Mouse (Mus musculus): ENCODE measurements at regions not wholly inside any gene's neighbourhood (a gene's known extent, or its start where the extent isn't known, plus 50 kb on each side); places are given as distances from the start of the nearest gene placed in this dataset.

GRCm38 (mm10) chr9:61059225-61059624 lies 264.9 kb downstream of the Uaca start:
- Histone ChIP-seq H3K9me3 (replicated peaks; ENCODE audit: control insufficient read depth, low read length) (peaks cover 6% of the 10 kb centered on the region), H3K9ac (ENCODE audit: low read depth, low read length) (no peak overlapping the region), H3K4me1 (ENCODE audit: control insufficient read depth, insufficient read depth, low read length) (peaks cover 8% of the 10 kb centered on the region; the same call in 1 of the 2 replicates), H3K27ac (ENCODE audit: low read depth, low read length) (no peak overlapping the region), H3K36me3 (ENCODE audit: control insufficient read depth, insufficient read depth, low read length) (no peaks in the 10 kb centered on the region), H3K27me3 (ENCODE audit: control insufficient read depth, insufficient read depth, low read length) (peaks cover 14% of the 10 kb centered on the region), H3K4me2 (no peak overlapping the region), H3K4me3 (ENCODE audit: low read depth, low read length) (no peak overlapping the region)
- no peak for ATAC-seq (replicated peaks; ENCODE audit: insufficient number of reproducible peaks, low FRiP score, low TSS enrichment)

GRCm38 (mm10) chr9:61060958-61061357 lies 266.6 kb downstream of the Uaca start:
- H3K27me3 ChIP-seq (ENCODE audit: control insufficient read depth, insufficient read depth, low read length): peaks cover 11% of the 10 kb centered on the region
- ATAC-seq (replicated peaks; ENCODE audit: insufficient number of reproducible peaks, low FRiP score, low TSS enrichment): no peak
- no peak overlapping the region for H3K9ac ChIP-seq (ENCODE audit: low read depth, low read length)
- no peak overlapping the region for H3K27ac ChIP-seq (ENCODE audit: low read depth, low read length)
- WGBS (ENCODE audit: insufficient replicate concordance): 64% methylated on average over 8 of the region's 8 CpGs
- H3K4me3 ChIP-seq (ENCODE audit: low read depth, low read length): no peak overlapping the region
- no peak overlapping the region for H3K4me2 ChIP-seq
- peaks cover 12% of the 10 kb centered on the region; the same call in 1 of the 2 replicates for H3K4me1 ChIP-seq (ENCODE audit: control insufficient read depth, insufficient read depth, low read length)
- H3K36me3 ChIP-seq (ENCODE audit: control insufficient read depth, insufficient read depth, low read length): no peaks in the 10 kb centered on the region
- peaks cover 6% of the 10 kb centered on the region for H3K9me3 ChIP-seq (replicated peaks; ENCODE audit: control insufficient read depth, low read length)

- no peaks in the 10 kb centered on the region for H3K36me3 ChIP-seq (ENCODE audit: control insufficient read depth, insufficient read depth, low read length)
- H3K9me3 ChIP-seq (replicated peaks; ENCODE audit: control insufficient read depth, low read length): peaks cover 3% of the 10 kb centered on the region
- H3K27ac ChIP-seq (ENCODE audit: low read depth, low read length): peak overlapping the region; percentile 10; the same call in 1 of the 2 replicates
- H3K4me3 ChIP-seq (ENCODE audit: low read depth, low read length): no peak overlapping the region
- H3K27me3 ChIP-seq (ENCODE audit: control insufficient read depth, insufficient read depth, low read length): no peaks in the 10 kb centered on the region; the same call in 1 of the 2 replicates
- peak; percentile 65; the same call in 1 of the 2 replicates for ATAC-seq (replicated peaks; ENCODE audit: insufficient number of reproducible peaks, low FRiP score, low TSS enrichment)
- no peak overlapping the region for H3K4me2 ChIP-seq
- 26% methylated on average over 8 of the region's 8 CpGs for WGBS (ENCODE audit: insufficient replicate concordance)
- H3K9ac ChIP-seq (ENCODE audit: low read depth, low read length): no peak overlapping the region
- peaks cover 8% of the 10 kb centered on the region; the same call in 1 of the 2 replicates for H3K4me1 ChIP-seq (ENCODE audit: control insufficient read depth, insufficient read depth, low read length)
Observed at GRCm38 (mm10) chr9:61064714-61065305, 270.5 kb downstream of the Uaca start.

GRCm38 (mm10) chr9:61069553-61070314 lies 275.4 kb downstream of the Uaca start:
- no peaks in the 10 kb centered on the region for H3K36me3 ChIP-seq (ENCODE audit: control insufficient read depth, insufficient read depth, low read length)
- no peak overlapping the region for H3K4me2 ChIP-seq
- peaks cover 8% of the 10 kb centered on the region; the same call in 1 of the 2 replicates for H3K4me1 ChIP-seq (ENCODE audit: control insufficient read depth, insufficient read depth, low read length)
- WGBS (ENCODE audit: insufficient replicate concordance): 42% methylated on average over 13 of the region's 13 CpGs
- ATAC-seq (replicated peaks; ENCODE audit: insufficient number of reproducible peaks, low FRiP score, low TSS enrichment): no peak
- H3K9me3 ChIP-seq (replicated peaks; ENCODE audit: control insufficient read depth, low read length): no peaks in the 10 kb centered on the region
- peaks cover 5% of the 10 kb centered on the region; the same call in 1 of the 2 replicates for H3K27me3 ChIP-seq (ENCODE audit: control insufficient read depth, insufficient read depth, low read length)
- no peak overlapping the region for H3K9ac ChIP-seq (ENCODE audit: low read depth, low read length)
- no peak overlapping the region for H3K4me3 ChIP-seq (ENCODE audit: low read depth, low read length)
- H3K27ac ChIP-seq (ENCODE audit: low read depth, low read length): no peak overlapping the region

- Histone ChIP-seq H3K4me2 (no peak overlapping the region), H3K4me1 (ENCODE audit: control insufficient read depth, insufficient read depth, low read length) (0 out of 2 replicates have a peak, but pooled peaks cover 5% of the 10 kb centered on the region), H3K36me3 (ENCODE audit: control insufficient read depth, insufficient read depth, low read length) (no peaks in the 10 kb centered on the region), H3K9me3 (replicated peaks; ENCODE audit: control insufficient read depth, low read length) (no peaks in the 10 kb centered on the region), H3K27ac (ENCODE audit: low read depth, low read length) (no peak overlapping the region), H3K27me3 (ENCODE audit: control insufficient read depth, insufficient read depth, low read length) (peaks cover 5% of the 10 kb centered on the region; the same call in 1 of the 2 replicates), H3K9ac (ENCODE audit: low read depth, low read length) (no peak overlapping the region), H3K4me3 (ENCODE audit: low read depth, low read length) (no peak overlapping the region)
- WGBS (ENCODE audit: insufficient replicate concordance): 62% methylated on average over 8 of the region's 8 CpGs
- ATAC-seq (replicated peaks; ENCODE audit: insufficient number of reproducible peaks, low FRiP score, low TSS enrichment): no peak
Observed at GRCm38 (mm10) chr9:61070315-61070707, 276.0 kb downstream of the Uaca start.

GRCm38 (mm10) chr9:61070861-61071260 lies 276.5 kb downstream of the Uaca start:
- Histone ChIP-seq H3K27me3 (ENCODE audit: control insufficient read depth, insufficient read depth, low read length) (peaks cover 5% of the 10 kb centered on the region; the same call in 1 of the 2 replicates), H3K36me3 (ENCODE audit: control insufficient read depth, insufficient read depth, low read length) (no peaks in the 10 kb centered on the region), H3K4me1 (ENCODE audit: control insufficient read depth, insufficient read depth, low read length) (0 out of 2 replicates have a peak, but pooled peaks cover 5% of the 10 kb centered on the region), H3K9ac (ENCODE audit: low read depth, low read length) (no peak overlapping the region), H3K27ac (ENCODE audit: low read depth, low read length) (no peak overlapping the region), H3K9me3 (replicated peaks; ENCODE audit: control insufficient read depth, low read length) (no peaks in the 10 kb centered on the region), H3K4me2 (no peak overlapping the region), H3K4me3 (ENCODE audit: low read depth, low read length) (no peak overlapping the region)
- ATAC-seq (replicated peaks; ENCODE audit: insufficient number of reproducible peaks, low FRiP score, low TSS enrichment): no peak
- WGBS (ENCODE audit: insufficient replicate concordance): 51% methylated on average over 9 of the region's 9 CpGs

GRCm38 (mm10) chr9:61073482-61073881 lies 279.1 kb downstream of the Uaca start:
- no peaks in the 10 kb centered on the region for H3K36me3 ChIP-seq (ENCODE audit: control insufficient read depth, insufficient read depth, low read length)
- H3K27me3 ChIP-seq (ENCODE audit: control insufficient read depth, insufficient read depth, low read length): peaks cover 5% of the 10 kb centered on the region; the same call in 1 of the 2 replicates
- H3K4me3 ChIP-seq (ENCODE audit: low read depth, low read length): no peak overlapping the region
- H3K27ac ChIP-seq (ENCODE audit: low read depth, low read length): no peak overlapping the region
- H3K4me1 ChIP-seq (ENCODE audit: control insufficient read depth, insufficient read depth, low read length): no peaks in the 10 kb centered on the region
- no peak overlapping the region for H3K4me2 ChIP-seq
- H3K9ac ChIP-seq (ENCODE audit: low read depth, low read length): no peak overlapping the region
- no peak for ATAC-seq (replicated peaks; ENCODE audit: insufficient number of reproducible peaks, low FRiP score, low TSS enrichment)
- 56% methylated on average over 4 of the region's 4 CpGs for WGBS (ENCODE audit: insufficient replicate concordance)
- no peaks in the 10 kb centered on the region for H3K9me3 ChIP-seq (replicated peaks; ENCODE audit: control insufficient read depth, low read length)

GRCm38 (mm10) chr9:61075071-61075470 lies 280.7 kb downstream of the Uaca start:
- no peak overlapping the region for H3K4me3 ChIP-seq (ENCODE audit: low read depth, low read length)
- ATAC-seq (replicated peaks; ENCODE audit: insufficient number of reproducible peaks, low FRiP score, low TSS enrichment): no peak
- peaks cover 5% of the 10 kb centered on the region; the same call in 1 of the 2 replicates for H3K27me3 ChIP-seq (ENCODE audit: control insufficient read depth, insufficient read depth, low read length)
- H3K36me3 ChIP-seq (ENCODE audit: control insufficient read depth, insufficient read depth, low read length): no peaks in the 10 kb centered on the region
- no peaks in the 10 kb centered on the region for H3K4me1 ChIP-seq (ENCODE audit: control insufficient read depth, insufficient read depth, low read length)
- no peak overlapping the region for H3K9ac ChIP-seq (ENCODE audit: low read depth, low read length)
- WGBS (ENCODE audit: insufficient replicate concordance): 65% methylated on average over 4 of the region's 4 CpGs
- no peak overlapping the region for H3K4me2 ChIP-seq
- no peaks in the 10 kb centered on the region for H3K9me3 ChIP-seq (replicated peaks; ENCODE audit: control insufficient read depth, low read length)
- H3K27ac ChIP-seq (ENCODE audit: low read depth, low read length): no peak overlapping the region

Measured in heart, embryonic 11.5 days (tissue).